Mouse (Mus musculus) myocyte (in vitro differentiated cells): ENCODE data around the gene Ric8a.
A peak's percentile ranks its signal among the peaks of the same experiment; 100 is the strongest.

Experiments used
- CEBPB ChIP-seq: IDR thresholded peaks from 2 replicates; pipeline ENCODE4 v1.6.1; 2011; ENCODE audit warnings: mild to moderate bottlenecking, moderate library complexity; ENCODE audit not compliant: poor library complexity, insufficient read depth, severe bottlenecking
- E2F4 ChIP-seq: IDR thresholded peaks from one replicate; pipeline ENCODE4 v1.6.1; 2011; ENCODE audit warnings: mild to moderate bottlenecking, control low read depth, moderate library complexity; ENCODE audit not compliant: insufficient read depth
- MAX ChIP-seq: IDR thresholded peaks from one replicate; pipeline ENCODE4 v1.6.1; 2011; ENCODE audit warnings: low read depth, mild to moderate bottlenecking, control low read depth
- MYOG ChIP-seq, 3 experiments: IDR thresholded peaks; one replicate each; pipeline ENCODE4 v1.6.1; 2011; ENCODE audit warnings: control low read depth in 2 of 3, low read depth in 2 of 3, mild to moderate bottlenecking in 2 of 3; ENCODE audit not compliant: insufficient read length in 2 of 3, control insufficient read depth in 1 of 3, insufficient read depth in 1 of 3
- POLR2A ChIP-seq: IDR thresholded peaks from one replicate; pipeline ENCODE4 v1.6.1; 2011; ENCODE audit warnings: low read depth, mild to moderate bottlenecking, control low read depth, moderate library complexity; ENCODE audit not compliant: insufficient read length
- POLR2AphosphoS2 ChIP-seq: IDR thresholded peaks from one replicate; pipeline ENCODE4 v1.6.1; 2011; ENCODE audit warnings: low read depth, control low read depth; ENCODE audit not compliant: insufficient read length
- REST ChIP-seq: IDR thresholded peaks from one replicate; pipeline ENCODE4 v1.6.1; 2011; ENCODE audit warnings: mild to moderate bottlenecking, control low read depth, moderate library complexity; ENCODE audit not compliant: insufficient read depth, insufficient read length
- SRF ChIP-seq: IDR thresholded peaks from one replicate; pipeline ENCODE4 v1.6.1; 2011; ENCODE audit warnings: low read depth; ENCODE audit not compliant: control insufficient read depth, insufficient read length
- TCF12 ChIP-seq: IDR thresholded peaks from one replicate; pipeline ENCODE4 v1.6.1; 2011; ENCODE audit warnings: mild to moderate bottlenecking, control low read depth; ENCODE audit not compliant: poor library complexity, insufficient read depth, severe bottlenecking
- USF1 ChIP-seq: IDR thresholded peaks from one replicate; pipeline ENCODE4 v1.6.1; 2011; ENCODE audit warnings: low read depth, mild to moderate bottlenecking, control low read depth, moderate library complexity

GRCm38 (mm10) chr7:140844905-140845665 lies 11.7 kb upstream of the Ric8a start, which contains the start of gene Scgb1c1:
- TF ChIP-seq POLR2A (no peak), USF1 (no peak), E2F4 (no peak), CEBPB (no peak), TCF12 (no peak), MAX (no peak), MYOG (IDR thresholded peaks at IDR 0.05; ENCODE audit: control insufficient read depth in 1 of 3, insufficient read depth in 1 of 3, insufficient read length in 2 of 3, low read depth in 2 of 3) (peak; percentile 3 to 71 (median 25)), REST (no peak), POLR2AphosphoS2 (no peak), SRF (no peak)
